22 mouse cellular contexts compared by ENCODE assay signal in the genomic region with DNA sequence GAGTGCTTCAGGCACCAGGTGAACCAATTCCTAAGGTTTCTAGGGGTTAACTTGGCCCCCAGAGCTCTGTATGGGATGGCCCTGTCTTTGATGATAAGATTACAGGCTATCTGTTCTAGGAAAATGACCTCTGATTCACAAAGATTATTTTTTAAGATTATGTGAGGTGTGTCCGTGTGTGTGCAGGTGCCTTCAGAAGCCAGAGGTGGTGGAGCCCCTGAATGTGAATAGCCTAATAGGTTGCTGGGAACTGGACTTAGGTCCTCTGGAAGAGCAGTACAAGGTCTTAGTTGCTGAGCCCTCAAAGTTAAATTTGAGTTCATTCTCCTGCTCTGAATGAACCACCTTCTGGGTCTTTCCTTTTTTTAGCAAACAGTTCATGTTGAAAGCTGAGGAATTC. TPM values are rescaled to one million over a fixed set of nuclear protein-coding genes. Genes with fewer than 3 reads are reported as not detected.
A peak's percentile ranks its signal among the peaks of the same experiment; 100 is the strongest.
DNase-seq lines count a peak whose midpoint lies in the region; ATAC-seq lines count a peak whose summit lies in the region.
"Had no signal": no experiment of that assay in that cellular context is flagged by ENCODE, and none has a peak within 500 bp of the region (broad histone marks: within the 10 kb centered on the region; RNA-seq: fewer than 3 reads in every experiment).

No protein-coding gene starts in this region.

- intact Hi-C loops in heart, postnatal 25 days (cut with DNase I), result no loop called here

- 0 out of 2 replicates have a peak, but pooled peaks cover 4% of the 10 kb centered on the region for H3K4me1 ChIP-seq in limb, embryonic 15.5 days
- peaks cover 8% of the 10 kb centered on the region for H3K4me1 ChIP-seq in limb, embryonic 10.5 days
- 0 out of 2 replicates have a peak, but pooled peaks cover 2% of the 10 kb centered on the region for H3K4me1 ChIP-seq in neural tube, embryonic 15.5 days

- 0 out of 2 replicates have a peak, but pooled peaks cover 4% of the 10 kb centered on the region for H3K36me3 ChIP-seq in limb, embryonic 15.5 days
- H3K36me3 ChIP-seq in limb, embryonic 10.5 days, result no peaks in the 10 kb centered on the region
- peaks cover 4% of the 10 kb centered on the region; the same call in 1 of the 2 replicates for H3K36me3 ChIP-seq in neural tube, embryonic 15.5 days
- H3K36me3 ChIP-seq: embryonic facial prominence, embryonic 12.5 days; forebrain, embryonic 12.5 days had no signal

- peak overlapping the region; percentile 17; the same call in 1 of the 2 replicates for H3K27ac ChIP-seq in limb, embryonic 15.5 days
- no peak overlapping the region for H3K27ac ChIP-seq in limb, embryonic 10.5 days
- H3K27ac ChIP-seq in neural tube, embryonic 15.5 days (replicated peaks), result no peak overlapping the region
- H3K27ac ChIP-seq: embryonic facial prominence, embryonic 12.5 days; forebrain, embryonic 10.5 days; forebrain, embryonic 12.5 days had no signal

- no peaks in the 10 kb centered on the region for H3K27me3 ChIP-seq in limb, embryonic 15.5 days
- H3K27me3 ChIP-seq in limb, embryonic 10.5 days (ENCODE audit: low read depth, poor library complexity, severe bottlenecking), result no peaks in the 10 kb centered on the region
- no peaks in the 10 kb centered on the region for H3K27me3 ChIP-seq in neural tube, embryonic 15.5 days (replicated peaks)
- H3K27me3 ChIP-seq: embryonic facial prominence, embryonic 12.5 days; forebrain, embryonic 12.5 days had no signal

- DNase-seq in heart, adult 11 months, result peak; percentile 44
- no peak for DNase-seq in heart, postnatal 25 days (ENCODE audit: low spot score)
- no peak for DNase-seq in limb, embryonic 10.5 days (ENCODE audit: low spot score)
- DNase-seq: adrenal gland, adult 2 months; adrenal gland, postnatal 10 days; adrenal gland, postnatal 25 days; cerebellum, adult 11 months; cerebellum, adult 18-20 months; cerebellum, adult 8-10 months; cerebellum, adult 9-11 months; cerebellum, postnatal 14 days; cerebellum, postnatal 36 days; embryo, embryonic 11 days had no signal

- no peak overlapping the region for H3K4me2 ChIP-seq in limb, embryonic 15.5 days
- H3K4me2 ChIP-seq in neural tube, embryonic 15.5 days, result no peak overlapping the region
- H3K4me2 ChIP-seq: embryonic facial prominence, embryonic 12.5 days; forebrain, embryonic 12.5 days had no signal

- 60% methylated on average over 1 of the region's 1 CpGs for WGBS in limb, embryonic 15.5 days
- WGBS in limb, embryonic 10.5 days, result 71% methylated on average over 1 of the region's 1 CpGs
- WGBS in neural tube, embryonic 15.5 days, result 86% methylated on average over 1 of the region's 1 CpGs

- no peaks in the 10 kb centered on the region for H3K9me3 ChIP-seq in limb, embryonic 15.5 days
- no peaks in the 10 kb centered on the region for H3K9me3 ChIP-seq in limb, embryonic 10.5 days (replicated peaks)
- H3K9me3 ChIP-seq in neural tube, embryonic 15.5 days (replicated peaks), result no peaks in the 10 kb centered on the region
- H3K9me3 ChIP-seq: embryonic facial prominence, embryonic 12.5 days; forebrain, embryonic 10.5 days; forebrain, embryonic 12.5 days had no signal

- ATAC-seq in limb, embryonic 15.5 days (ENCODE audit: insufficient number of reproducible peaks, low FRiP score, low TSS enrichment, low read depth), result no peak
- no peak for ATAC-seq in neural tube, embryonic 15.5 days (ENCODE audit: low FRiP score)
- ATAC-seq: forebrain, embryonic 14.5 days; forebrain, embryonic 16.5 days had no signal

- no peak overlapping the region for H3K4me3 ChIP-seq in limb, embryonic 15.5 days
- H3K4me3 ChIP-seq in limb, embryonic 10.5 days, result no peak overlapping the region
- H3K4me3 ChIP-seq in neural tube, embryonic 15.5 days (replicated peaks), result no peak overlapping the region
- H3K4me3 ChIP-seq: embryonic facial prominence, embryonic 12.5 days; erythroblast, embryonic 14.5 days; forebrain, embryonic 10.5 days; forebrain, embryonic 12.5 days had no signal

- H3K9ac ChIP-seq in limb, embryonic 15.5 days, result no peak overlapping the region
- no peak overlapping the region for H3K9ac ChIP-seq in neural tube, embryonic 15.5 days (replicated peaks)
- H3K9ac ChIP-seq: embryonic facial prominence, embryonic 12.5 days; forebrain, embryonic 12.5 days had no signal

RNA-seq across cellular contexts. Expression of gene Cfap300, which starts 8.5 kb away (rescaled TPM):
- total RNA-seq in heart, postnatal 25 days (2021), result 1 to 10 TPM in 1 of 2 experiments, under 1 TPM in 1; 0.73 to 1.2 TPM
- polyA plus RNA-seq in limb, embryonic 15.5 days (2015; fragmentation: Nextera tagmentation; extraction: Ambion mirVana), result 12.6 and 12.7 TPM in 2 replicates
- polyA plus RNA-seq in limb, embryonic 10.5 days (2016; fragmentation: Nextera tagmentation; extraction: Ambion mirVana), result 15.2 and 18.1 TPM in 2 replicates
- polyA plus RNA-seq in neural tube, embryonic 15.5 days (2015; fragmentation: Nextera tagmentation; extraction: Ambion mirVana), result 13.9 and 14.6 TPM in 2 replicates
- total RNA-seq: MEL had no signal

RNA-seq across cellular contexts. Expression of gene Yap1, which starts 29.7 kb away (rescaled TPM):
- total RNA-seq in heart, postnatal 25 days (2021), result 10 to 100 TPM; 61.1 to 62.8 TPM
- 30.8 and 41.1 TPM in 2 replicates for polyA plus RNA-seq in limb, embryonic 15.5 days (2015; fragmentation: Nextera tagmentation; extraction: Ambion mirVana)
- 49.6 and 55.6 TPM in 2 replicates for polyA plus RNA-seq in limb, embryonic 10.5 days (2016; fragmentation: Nextera tagmentation; extraction: Ambion mirVana)
- 6.8 and 12.1 TPM in 2 replicates for polyA plus RNA-seq in neural tube, embryonic 15.5 days (2015; fragmentation: Nextera tagmentation; extraction: Ambion mirVana)
- total RNA-seq: MEL had no signal
- polyA plus RNA-seq: erythroblast, embryonic 14.5 days had no signal
